Mouse (Mus musculus): Measurements from ENCODE around the gene Samsn1. TPM values are rescaled to one million over a fixed set of nuclear protein-coding genes. Genes with fewer than 3 reads are reported as not detected.
"Not testable (repeated sequence)": the region's sequence is repeated elsewhere in the genome, so short reads cannot be mapped to it uniquely, and the experiment has no call there.

Gene Samsn1
- total RNA-seq, 2 experiments from 2014 or later = 1.3 to 1.6 TPM

GRCm38 (mm10) chr16:75826949-75827348 lies 195.1 kb downstream of the Samsn1 start:
- DNase-seq (ENCODE audit: low spot score in 2 of 2); intact Hi-C loops (cut with DNase I): not testable (repeated sequence)

- DNase-seq (ENCODE audit: low spot score in 2 of 2) = no peak
- intact Hi-C loops (cut with DNase I) = no loop called here
These were observed 195.6 kb downstream of the Samsn1 start for GRCm38 (mm10) chr16:75826498-75826897.

- intact Hi-C loops (cut with DNase I) = no loop called here
- no peak for DNase-seq (ENCODE audit: low spot score in 2 of 2)
These were observed 198.9 kb downstream of the Samsn1 start for GRCm38 (mm10) chr16:75823226-75823625.

GRCm38 (mm10) chr16:75820963-75821362 lies 201.1 kb downstream of the Samsn1 start:
- DNase-seq (ENCODE audit: low spot score in 2 of 2) = no peak
- intact Hi-C loops (cut with DNase I) = no loop called here
